Mouse (Mus musculus): ENCODE data around the gene Cnr2. TPM values are rescaled to one million over a fixed set of nuclear protein-coding genes. Genes with fewer than 3 reads are reported as not detected.
A peak's percentile ranks its signal among the peaks of the same experiment; 100 is the strongest.

Gene Cnr2
- polyA plus RNA-seq, 1 experiment from 2014 or later = 0.28 TPM

GRCm38 (mm10) chr4:135963457-135964193 is 68.4 kb downstream of the Cnr2 start, which contains the start of gene Gale:
Gene Gale, plus strand, starts transcription at chr4:135963727.
- Histone ChIP-seq H3K27ac (peak within 1 kb of the TSS; percentile 88), H3K4me3 (replicated peaks) (peak within 1 kb of the TSS; percentile 78), H3K27me3 (replicated peaks) (no peaks in the 10 kb centered on the region), H3K4me1 (replicated peaks) (peaks cover 18% of the 10 kb centered on the region), H3K36me3 (peaks cover 32% of the 10 kb centered on the region), H3K4me2 (replicated peaks) (peak within 1 kb of the TSS; percentile 90), H3K9ac (peak within 1 kb of the TSS; percentile 84), H3K9me3 (no peaks in the 10 kb centered on the region)
- WGBS = under 1% methylated on average over 56 of the region's 56 CpGs
- peak; percentile 91 for ATAC-seq

- 3% methylated on average over 12 of the region's 12 CpGs for WGBS
- Histone ChIP-seq H3K27ac (peak overlapping the region; percentile 86), H3K4me1 (replicated peaks) (peaks cover 17% of the 10 kb centered on the region), H3K9me3 (no peaks in the 10 kb centered on the region), H3K36me3 (peaks cover 36% of the 10 kb centered on the region), H3K4me2 (replicated peaks) (peak overlapping the region; percentile 90), H3K4me3 (replicated peaks) (peak overlapping the region; percentile 78), H3K27me3 (replicated peaks) (no peaks in the 10 kb centered on the region), H3K9ac (peak overlapping the region; percentile 84)
- peak; percentile 58 for ATAC-seq
These were observed 69.2 kb downstream of the Cnr2 start for GRCm38 (mm10) chr4:135964426-135964825.

- peak overlapping the region; percentile 84; the same call in 1 of the 2 replicates for H3K9ac ChIP-seq
- H3K4me1 ChIP-seq (replicated peaks) = peaks cover 17% of the 10 kb centered on the region
- no peaks in the 10 kb centered on the region for H3K27me3 ChIP-seq (replicated peaks)
- no peaks in the 10 kb centered on the region for H3K9me3 ChIP-seq
- 83% methylated on average over 9 of the region's 9 CpGs for WGBS
- H3K4me2 ChIP-seq (replicated peaks) = peak overlapping the region; percentile 90
- H3K36me3 ChIP-seq = peaks cover 37% of the 10 kb centered on the region
- peak overlapping the region; percentile 86 for H3K27ac ChIP-seq
- peak overlapping the region; percentile 78; the same call in 1 of the 2 replicates for H3K4me3 ChIP-seq (replicated peaks)
- ATAC-seq = no peak
These were observed 69.9 kb downstream of the Cnr2 start for GRCm38 (mm10) chr4:135965113-135965512.

- H3K4me2 ChIP-seq (replicated peaks) = no peak overlapping the region
- no peak for ATAC-seq
These were observed 71.1 kb downstream of the Cnr2 start for GRCm38 (mm10) chr4:135966283-135966682.

GRCm38 (mm10) chr4:135967086-135967760 is 72.0 kb downstream of the Cnr2 start:
- ATAC-seq = no peak
- no peaks in the 10 kb centered on the region for H3K9me3 ChIP-seq
- peaks cover 31% of the 10 kb centered on the region for H3K4me1 ChIP-seq (replicated peaks)
- H3K9ac ChIP-seq = no peak overlapping the region
- H3K27ac ChIP-seq = no peak overlapping the region
- H3K27me3 ChIP-seq (replicated peaks) = no peaks in the 10 kb centered on the region
- 90% methylated on average over 18 of the region's 18 CpGs for whole genome bisulfite sequencing
- no peak overlapping the region for H3K4me3 ChIP-seq (replicated peaks)
- H3K4me2 ChIP-seq (replicated peaks) = no peak overlapping the region
- H3K36me3 ChIP-seq = peaks cover 33% of the 10 kb centered on the region

More at GRCm38 (mm10) chr4:135966283-135966682, 71.1 kb downstream of the Cnr2 start:
- Histone ChIP-seq H3K36me3 (peaks cover 37% of the 10 kb centered on the region), H3K4me1 (replicated peaks) (peaks cover 25% of the 10 kb centered on the region), H3K27ac (no peak overlapping the region), H3K9ac (no peak overlapping the region), H3K4me3 (replicated peaks) (no peak overlapping the region), H3K27me3 (replicated peaks) (no peaks in the 10 kb centered on the region), H3K9me3 (no peaks in the 10 kb centered on the region)
- 92% methylated on average over 16 of the region's 16 CpGs for WGBS

GRCm38 (mm10) chr4:135968271-135968869 is 73.2 kb downstream of the Cnr2 start:
- Histone ChIP-seq H3K4me3 (replicated peaks) (no peak overlapping the region), H3K4me2 (replicated peaks) (no peak overlapping the region), H3K36me3 (peaks cover 33% of the 10 kb centered on the region), H3K27me3 (replicated peaks) (no peaks in the 10 kb centered on the region), H3K9me3 (no peaks in the 10 kb centered on the region), H3K27ac (no peak overlapping the region), H3K4me1 (replicated peaks) (peaks cover 35% of the 10 kb centered on the region), H3K9ac (no peak overlapping the region)
- WGBS = 67% methylated on average over 19 of the region's 19 CpGs
- ATAC-seq = no peak

GRCm38 (mm10) chr4:135969070-135969750 is 74.0 kb downstream of the Cnr2 start:
- Histone ChIP-seq H3K9me3 (no peaks in the 10 kb centered on the region), H3K4me3 (replicated peaks) (no peak overlapping the region), H3K36me3 (peaks cover 33% of the 10 kb centered on the region), H3K4me1 (replicated peaks) (peaks cover 38% of the 10 kb centered on the region), H3K4me2 (replicated peaks) (no peak overlapping the region), H3K9ac (no peak overlapping the region), H3K27me3 (replicated peaks) (no peaks in the 10 kb centered on the region), H3K27ac (no peak overlapping the region)
- ATAC-seq = no peak
- WGBS = 86% methylated on average over 13 of the region's 13 CpGs

Other genes starting within 250 kb of the Cnr2 start
- gene Ifnlr1, start 209.1 kb upstream of the Cnr2 start, polyA plus RNA-seq (2015; fragmentation: Nextera tagmentation; extraction: Ambion mirVana) = 3.6 and 4.2 TPM in 2 replicates
- gene Il22ra1, start 167.2 kb upstream of the Cnr2 start, polyA plus RNA-seq (2015; fragmentation: Nextera tagmentation; extraction: Ambion mirVana) = 4.7 and 6.5 TPM in 2 replicates
- 1.1 TPM in 2 replicates for gene Myom3, start 135.7 kb upstream of the Cnr2 start, polyA plus RNA-seq (2015; fragmentation: Nextera tagmentation; extraction: Ambion mirVana)
- 177 and 214 TPM in 2 replicates for gene Srsf10, start 39.6 kb upstream of the Cnr2 start, polyA plus RNA-seq (2015; fragmentation: Nextera tagmentation; extraction: Ambion mirVana)
- gene Pnrc2, start 21.5 kb upstream of the Cnr2 start, polyA plus RNA-seq (2015; fragmentation: Nextera tagmentation; extraction: Ambion mirVana) = 164 and 177 TPM in 2 replicates
- 134 and 154 TPM in 2 replicates for gene Fuca1, start 25.3 kb downstream of the Cnr2 start, polyA plus RNA-seq (2015; fragmentation: Nextera tagmentation; extraction: Ambion mirVana)
- 105 and 113 TPM in 2 replicates for gene Hmgcl, start 51.1 kb downstream of the Cnr2 start, polyA plus RNA-seq (2015; fragmentation: Nextera tagmentation; extraction: Ambion mirVana)
- 82.5 and 108 TPM in 2 replicates for gene Gale, start 68.3 kb downstream of the Cnr2 start, polyA plus RNA-seq (2015; fragmentation: Nextera tagmentation; extraction: Ambion mirVana)
- 99.4 and 108 TPM in 2 replicates for gene Lypla2, start 77.2 kb downstream of the Cnr2 start, polyA plus RNA-seq (2015; fragmentation: Nextera tagmentation; extraction: Ambion mirVana)
- 51.6 TPM in 2 replicates for gene Pithd1, start 91.9 kb downstream of the Cnr2 start, polyA plus RNA-seq (2015; fragmentation: Nextera tagmentation; extraction: Ambion mirVana)
- gene Eloa, start 126.4 kb downstream of the Cnr2 start, polyA plus RNA-seq (2015; fragmentation: Nextera tagmentation; extraction: Ambion mirVana) = 34.3 and 34.4 TPM in 2 replicates
- gene Rpl11, start 158.0 kb downstream of the Cnr2 start, polyA plus RNA-seq (2015; fragmentation: Nextera tagmentation; extraction: Ambion mirVana) = 464 and 472 TPM in 2 replicates
- 269 and 285 TPM in 2 replicates for gene Id3, start 248.1 kb downstream of the Cnr2 start, polyA plus RNA-seq (2015; fragmentation: Nextera tagmentation; extraction: Ambion mirVana)

Measured in intestine, embryonic 15.5 days (tissue).